Mouse (Mus musculus) bone marrow, adult 2 months (tissue): ENCODE results near the gene Tnnc1. TPM values are rescaled to one million over a fixed set of nuclear protein-coding genes. Genes with fewer than 3 reads are reported as not detected.
A peak's percentile ranks its signal among the peaks of the same experiment; 100 is the strongest.

ENCODE experiments used
- H3K27ac ChIP-seq: fragments of 200-500 bp; 2 replicates; pipeline ENCODE4 v1.5.1; 2012; ENCODE audit warnings: low read depth, mild to moderate bottlenecking, control low read depth, inconsistent platforms, low read length; ENCODE audit not compliant: control insufficient read depth, poor library complexity, insufficient read depth
- H3K4me1 ChIP-seq: fragments of 200-500 bp; 2 replicates; pipeline ENCODE4 v1.6.1; 2011; ENCODE audit warnings: low read length; ENCODE audit not compliant: control insufficient read depth, insufficient read depth
- H3K4me3 ChIP-seq: fragments of 200-500 bp; replicated peaks from 2 replicates; pipeline ENCODE3; 2011; ENCODE audit warnings: mild to moderate bottlenecking, low read depth, low read length, control low read depth; ENCODE audit not compliant: control insufficient read depth
- CTCF ChIP-seq: fragments of 200-500 bp; IDR thresholded peaks from 2 replicates; pipeline ENCODE4 v1.5.1; 2011; ENCODE audit warnings: low read length, control low read depth; ENCODE audit not compliant: control insufficient read depth, insufficient read depth
- POLR2A ChIP-seq: fragments of 200-500 bp; IDR thresholded peaks from 2 replicates; pipeline ENCODE4 v1.6.1; 2011; ENCODE audit warnings: low read depth, mild to moderate bottlenecking, control low read depth, low read length, borderline replicate concordance; ENCODE audit not compliant: control insufficient read depth
- WGBS: fragments of 180-500 bp; shearing (Covaris S2); methylation state at CpG from one replicate; pipeline ENCODE4 v1.1.7; 2018; 5-methylcytosine and 5-hydroxymethylcytosine counted together
- polyA plus RNA-seq: library from polyadenylated mRNA; stranded (reverse); fragments of >200 nt; gene quantifications from 2 replicates; pipeline ENCODE4 v1.2.4, GENCODE M21; 2011; ENCODE audit warnings: low replicate concordance; ENCODE audit not compliant: missing spikeins, insufficient read depth, insufficient read length

Tnnc1 gene
- polyA plus RNA-seq, 1 experiment, result not detected

DNA sequence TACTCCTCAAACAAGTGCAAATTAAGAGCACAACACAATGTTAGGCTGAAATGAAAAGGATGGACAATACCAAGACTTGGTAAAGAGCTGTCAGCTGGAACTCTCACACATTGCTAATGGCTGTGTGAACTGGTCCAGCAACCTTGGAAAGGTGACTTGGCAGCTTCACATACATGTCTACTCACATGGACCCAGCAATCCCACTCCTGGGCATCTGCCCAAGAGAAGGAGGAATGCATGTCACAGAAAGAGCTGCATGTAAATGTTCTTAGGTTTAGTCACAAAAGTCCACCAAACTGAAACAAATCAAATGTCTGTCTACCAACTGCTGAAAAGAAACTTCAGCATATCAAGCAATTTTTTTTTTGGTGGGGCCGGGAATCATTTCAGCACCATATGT, 37.8 kb downstream of the Tnnc1 start:
- TF ChIP-seq CTCF (no peak), POLR2A (no peak)
- Histone ChIP-seq H3K27ac (no peak overlapping the region), H3K4me3 (no peak overlapping the region), H3K4me1 (no peaks in the 10 kb centered on the region; the same call in 1 of the 2 replicates)
- WGBS, result 90% methylated on average over 1 of the region's 1 CpGs

GRCm38 (mm10) chr14:31248396-31248795, 40.3 kb downstream of the Tnnc1 start:
- Histone ChIP-seq H3K4me3 (no peak overlapping the region), H3K4me1 (peaks cover 1% of the 10 kb centered on the region; the same call in 1 of the 2 replicates), H3K27ac (no peak overlapping the region)
- TF ChIP-seq POLR2A, result no peak
- TF ChIP-seq CTCF, result no peak
- 85% methylated on average over 6 of the region's 6 CpGs for WGBS

GRCm38 (mm10) chr14:31250222-31251083, 42.3 kb downstream of the Tnnc1 start:
- 9% methylated on average over 38 of the region's 38 CpGs for WGBS
- Histone ChIP-seq H3K27ac (peak overlapping the region; percentile 98), H3K4me1 (peaks cover 1% of the 10 kb centered on the region; the same call in 1 of the 2 replicates), H3K4me3 (peak overlapping the region; percentile 85)
- TF ChIP-seq CTCF (no peak), POLR2A (no peak)

DNA sequence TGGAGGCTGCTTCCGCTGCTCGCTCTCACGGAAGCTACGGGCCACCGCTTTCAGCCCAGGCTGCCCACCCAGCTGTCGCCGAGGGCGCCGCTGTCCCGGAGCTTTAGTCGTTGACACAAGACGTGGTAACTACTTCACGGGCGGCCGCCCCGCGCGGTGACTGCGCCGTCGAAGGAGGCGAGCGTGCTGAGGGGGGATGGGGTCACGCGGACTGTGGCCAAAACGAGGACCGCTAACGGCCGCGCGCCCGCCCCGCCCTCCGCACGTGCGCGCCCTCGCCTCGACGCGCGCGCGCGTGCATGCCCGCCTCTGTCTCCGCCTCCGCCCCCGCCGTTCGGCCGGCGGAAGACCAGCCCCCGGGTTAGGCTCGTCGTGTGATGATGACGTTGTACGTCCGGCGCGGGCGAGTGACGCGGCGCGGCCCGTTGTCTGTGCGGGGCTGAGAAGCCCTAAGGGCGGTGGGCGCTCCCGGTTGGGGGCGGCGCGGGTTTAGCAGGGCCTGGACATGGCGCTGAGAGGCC, 43.0 kb downstream of the Tnnc1 start, which contains the start of the genes Phf7 and Bap1:
TSS of gene Phf7 (minus strand) at position 234 of the 521 bp plus-strand sequence.
TSS of gene Bap1 (plus strand) at position 367 of the 521 bp plus-strand sequence.
- Histone ChIP-seq H3K27ac (peak within 1 kb of the TSS; percentile 98), H3K4me1 (peaks cover 1% of the 10 kb centered on the region; the same call in 1 of the 2 replicates), H3K4me3 (peak within 1 kb of the TSS; percentile 85)
- peak; percentile 80 for TF ChIP-seq POLR2A
- no peak for TF ChIP-seq CTCF
- under 1% methylated on average over 75 of the region's 75 CpGs for WGBS

DNA sequence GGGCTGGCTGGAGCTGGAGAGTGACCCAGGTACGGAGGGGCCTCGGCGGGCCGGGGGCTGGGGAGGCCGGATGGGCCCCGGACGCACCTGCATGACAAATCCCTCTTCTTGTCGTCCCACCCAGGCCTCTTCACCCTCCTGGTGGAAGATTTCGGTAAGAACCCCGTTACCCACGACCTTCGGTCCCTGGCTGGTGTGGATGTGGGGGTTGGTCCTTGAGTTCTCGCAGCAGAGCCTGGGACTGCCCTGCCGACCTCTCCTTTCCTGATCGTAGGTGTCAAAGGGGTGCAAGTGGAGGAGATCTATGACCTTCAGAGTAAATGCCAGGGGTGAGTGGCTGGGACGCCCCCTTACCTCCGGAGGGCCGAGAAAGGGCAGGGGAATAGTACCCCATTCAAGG, 43.5 kb downstream of the Tnnc1 start:
- WGBS, result 2% methylated on average over 18 of the region's 18 CpGs
- Histone ChIP-seq H3K4me3 (peak overlapping the region; percentile 85), H3K27ac (peak overlapping the region; percentile 98), H3K4me1 (peaks cover 1% of the 10 kb centered on the region; the same call in 1 of the 2 replicates)
- TF ChIP-seq POLR2A (no peak), CTCF (no peak)

- Histone ChIP-seq H3K4me3 (peak overlapping the region; percentile 85), H3K27ac (no peak overlapping the region), H3K4me1 (peaks cover 1% of the 10 kb centered on the region; the same call in 1 of the 2 replicates)
- no peak for TF ChIP-seq POLR2A
- TF ChIP-seq CTCF, result no peak
- 80% methylated on average over 5 of the region's 5 CpGs for WGBS
Observed at GRCm38 (mm10) chr14:31252091-31252490, 44.0 kb downstream of the Tnnc1 start.

DNA sequence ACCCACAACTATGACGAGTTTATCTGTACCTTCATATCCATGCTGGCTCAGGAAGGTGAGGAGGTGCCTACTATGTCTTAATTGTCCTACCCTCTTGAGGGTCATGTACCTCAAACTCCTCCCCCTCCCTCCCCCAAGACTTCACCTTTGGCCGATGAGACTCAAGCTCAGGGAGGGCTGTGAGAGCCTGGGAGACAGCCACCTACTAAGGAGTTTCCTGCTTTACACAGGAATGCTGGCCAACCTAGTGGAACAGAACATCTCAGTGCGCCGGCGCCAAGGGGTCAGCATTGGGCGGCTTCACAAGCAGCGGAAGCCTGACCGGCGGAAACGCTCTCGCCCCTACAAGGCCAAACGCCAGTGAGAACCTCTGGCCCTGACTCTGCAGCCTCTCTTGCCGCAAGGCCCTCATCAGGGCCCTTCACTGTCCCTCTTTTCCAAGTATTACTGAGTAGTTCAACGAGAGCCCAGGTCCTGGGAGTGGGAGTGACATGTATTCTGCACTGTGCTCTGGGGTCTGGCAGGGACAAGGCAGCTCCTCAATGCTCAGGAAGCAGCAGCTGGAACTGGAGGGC, 50.5 kb downstream of the Tnnc1 start:
- Histone ChIP-seq H3K4me1 (0 out of 2 replicates have a peak, but pooled peaks cover 2% of the 10 kb centered on the region), H3K27ac (no peak overlapping the region), H3K4me3 (no peak overlapping the region)
- 93% methylated on average over 14 of the region's 14 CpGs for WGBS
- no peak for TF ChIP-seq CTCF
- no peak for TF ChIP-seq POLR2A

GRCm38 (mm10) chr14:31260374-31260773, 52.3 kb downstream of the Tnnc1 start:
- Histone ChIP-seq H3K4me3 (no peak overlapping the region), H3K4me1 (0 out of 2 replicates have a peak, but pooled peaks cover 2% of the 10 kb centered on the region), H3K27ac (peak overlapping the region; percentile 21; the same call in 1 of the 2 replicates)
- WGBS, result 67% methylated on average over 4 of the region's 4 CpGs
- TF ChIP-seq POLR2A (no peak), CTCF (no peak)
